In genomic region chr5:3802433-3803291, GRCm38 (mm10) we compare ENCODE assay signal across 7 mouse cellular contexts. TPM values are rescaled to one million over a fixed set of nuclear protein-coding genes. Genes with fewer than 3 reads are reported as not detected.
DNase-seq lines count a peak whose midpoint lies in the region; ATAC-seq lines count a peak whose summit lies in the region.

TSS of gene Ankib1 (minus strand) at chr5:3802925.
TSS of gene Krit1 (plus strand) at chr5:3803184.

- no peaks in the 10 kb centered on the region for H3K27me3 ChIP-seq in limb, embryonic 10.5 days (ENCODE audit: low read depth, poor library complexity, severe bottlenecking)
- H3K27me3 ChIP-seq in midbrain, embryonic 13.5 days: no peaks in the 10 kb centered on the region

- peak; percentile 85 for DNase-seq in adrenal gland, adult 8-10 months
- peak; percentile 91 for DNase-seq in embryo, embryonic 9.5 days (ENCODE audit: extremely low spot score)
- peak; percentile 23 for DNase-seq in gonadal fat pad, adult 2 months (ENCODE audit: low read depth)
- peak; percentile 83 for DNase-seq in kidney, adult 11 months
- DNase-seq in limb, embryonic 10.5 days (ENCODE audit: low spot score): peak; percentile 92
- DNase-seq in spleen, adult 12 weeks (ENCODE audit: low spot score): peak; percentile 83

- H3K9ac ChIP-seq in midbrain, embryonic 13.5 days (replicated peaks): peak within 1 kb of the TSS; percentile 90

- H3K36me3 ChIP-seq in limb, embryonic 10.5 days: no peaks in the 10 kb centered on the region
- 0 out of 2 replicates have a peak, but pooled peaks cover 4% of the 10 kb centered on the region for H3K36me3 ChIP-seq in midbrain, embryonic 13.5 days

- peak within 1 kb of the TSS; percentile 91 for H3K4me2 ChIP-seq in midbrain, embryonic 13.5 days (replicated peaks)

- peaks cover 12% of the 10 kb centered on the region for H3K4me1 ChIP-seq in limb, embryonic 10.5 days
- H3K4me1 ChIP-seq in midbrain, embryonic 13.5 days (replicated peaks): peaks cover 26% of the 10 kb centered on the region

- H3K4me3 ChIP-seq in limb, embryonic 10.5 days: peak within 1 kb of the TSS; percentile 88
- peak within 1 kb of the TSS; percentile 81 for H3K4me3 ChIP-seq in midbrain, embryonic 13.5 days (replicated peaks)

- H3K9me3 ChIP-seq in limb, embryonic 10.5 days (replicated peaks): no peaks in the 10 kb centered on the region
- no peaks in the 10 kb centered on the region for H3K9me3 ChIP-seq in midbrain, embryonic 13.5 days

- peak; percentile 96 for ATAC-seq in midbrain, embryonic 13.5 days

- H3K27ac ChIP-seq in limb, embryonic 10.5 days: peak within 1 kb of the TSS; percentile 93
- peak within 1 kb of the TSS; percentile 92 for H3K27ac ChIP-seq in midbrain, embryonic 13.5 days

- WGBS in limb, embryonic 10.5 days: under 1% methylated on average over 108 of the region's 109 CpGs
- under 1% methylated on average over 94 of the region's 109 CpGs for WGBS in midbrain, embryonic 13.5 days

RNA-seq across cellular contexts. Expression of gene Ankib1, which starts in this region (rescaled TPM):
- total RNA-seq in adrenal gland, adult 8-10 months (2022): 10 to 100 TPM; 64.7 to 83.4 (median 71.4) TPM
- 9.5 and 9.6 TPM in 2 replicates for polyA plus RNA-seq in gonadal fat pad, adult 2 months (2012; rRNA removed)
- 8.0 and 9.8 TPM in 2 replicates for polyA plus RNA-seq in limb, embryonic 10.5 days (2016; fragmentation: Nextera tagmentation; extraction: Ambion mirVana)
- polyA plus RNA-seq in midbrain, embryonic 13.5 days (2015; fragmentation: Nextera tagmentation; extraction: Ambion mirVana): 17.6 and 18.2 TPM in 2 replicates

RNA-seq across cellular contexts. Expression of gene Krit1, which starts in this region (rescaled TPM):
- 10 to 100 TPM; 52.7 to 78.7 (median 59.3) TPM for total RNA-seq in adrenal gland, adult 8-10 months (2022)
- 9.7 and 9.9 TPM in 2 replicates for polyA plus RNA-seq in gonadal fat pad, adult 2 months (2012; rRNA removed)
- polyA plus RNA-seq in limb, embryonic 10.5 days (2016; fragmentation: Nextera tagmentation; extraction: Ambion mirVana): 45.3 and 50.5 TPM in 2 replicates
- polyA plus RNA-seq in midbrain, embryonic 13.5 days (2015; fragmentation: Nextera tagmentation; extraction: Ambion mirVana): 71.6 and 73.3 TPM in 2 replicates

Comparison
In these comparisons a context has a peak if more than half of its experiments do, and no peak if none do; other contexts are left out.
1. Peak in every context shown above with its lines: DNase-seq, ATAC-seq, H3K4me3 ChIP-seq and H3K27ac ChIP-seq.
2. DNase-seq: peak in every context shown above with its lines; median percentile 92 in limb, embryonic 10.5 days; 91 in embryo, embryonic 9.5 days; 85 in adrenal gland, adult 8-10 months; 83 in kidney, adult 11 months; 83 in spleen, adult 12 weeks; 23 in gonadal fat pad, adult 2 months.